Mouse (Mus musculus) midbrain, embryonic 13.5 days (tissue): ENCODE measurements around the gene Dmap1. TPM values are rescaled to one million over a fixed set of nuclear protein-coding genes. Genes with fewer than 3 reads are reported as not detected.

Experiments
- ATAC-seq: fragments of 200-750 bp; cut with Nextera tagmentation; 2 replicates; pipeline ENCODE4 v1.8.0; 2017; ENCODE audit warnings: mild to moderate bottlenecking, moderate TSS enrichment, moderate library complexity
- H3K27ac ChIP-seq: fragments of 300-500 bp; sonication (generic); 2 replicates; pipeline ENCODE4 v1.5.1; 2015; ENCODE audit warnings: inconsistent platforms, mild to moderate bottlenecking, moderate library complexity
- H3K27me3 ChIP-seq: fragments of 300-500 bp; sonication (generic); 2 replicates; pipeline ENCODE4 v1.6.1; 2015; ENCODE audit warnings: mild to moderate bottlenecking, inconsistent platforms
- H3K36me3 ChIP-seq: fragments of 300-500 bp; sonication (generic); 2 replicates; pipeline ENCODE4 v1.6.1; 2015; ENCODE audit warnings: mild to moderate bottlenecking, inconsistent platforms
- H3K4me1 ChIP-seq: fragments of 300-500 bp; sonication (generic); replicated peaks from 2 replicates; pipeline ENCODE4 v1.6.1; 2015; ENCODE audit warnings: inconsistent platforms
- H3K4me2 ChIP-seq: fragments of 300-500 bp; sonication (generic); replicated peaks from 2 replicates; pipeline ENCODE4 v1.6.1; 2015; ENCODE audit warnings: moderate library complexity, mild to moderate bottlenecking, inconsistent platforms
- H3K4me3 ChIP-seq: fragments of 300-500 bp; sonication (generic); replicated peaks from 2 replicates; pipeline ENCODE4 v1.5.1; 2015; ENCODE audit warnings: mild to moderate bottlenecking, inconsistent platforms
- H3K9ac ChIP-seq: fragments of 300-500 bp; sonication (generic); replicated peaks from 2 replicates; pipeline ENCODE4 v1.6.1; 2015; ENCODE audit warnings: mild to moderate bottlenecking, inconsistent platforms
- H3K9me3 ChIP-seq: fragments of 300-500 bp; sonication (generic); 2 replicates; pipeline ENCODE4 v1.6.1; 2016; ENCODE audit warnings: mild to moderate bottlenecking, inconsistent platforms
- WGBS: fragments of 180-500 bp; shearing (Covaris S2); methylation state at CpG from one replicate; pipeline ENCODE4 v1.1.7; 2015; 5-methylcytosine and 5-hydroxymethylcytosine counted together
- polyA plus RNA-seq: library from polyadenylated mRNA; unstranded; fragments of >200 nt; fragmentation: Nextera tagmentation; extraction: Ambion mirVana; gene quantifications from 2 replicates; pipeline ENCODE4 v1.2.1, GENCODE M21; 2015

Gene Dmap1
- polyA plus RNA-seq, 1 experiment from 2014 or later: 77.8 TPM

DNA sequence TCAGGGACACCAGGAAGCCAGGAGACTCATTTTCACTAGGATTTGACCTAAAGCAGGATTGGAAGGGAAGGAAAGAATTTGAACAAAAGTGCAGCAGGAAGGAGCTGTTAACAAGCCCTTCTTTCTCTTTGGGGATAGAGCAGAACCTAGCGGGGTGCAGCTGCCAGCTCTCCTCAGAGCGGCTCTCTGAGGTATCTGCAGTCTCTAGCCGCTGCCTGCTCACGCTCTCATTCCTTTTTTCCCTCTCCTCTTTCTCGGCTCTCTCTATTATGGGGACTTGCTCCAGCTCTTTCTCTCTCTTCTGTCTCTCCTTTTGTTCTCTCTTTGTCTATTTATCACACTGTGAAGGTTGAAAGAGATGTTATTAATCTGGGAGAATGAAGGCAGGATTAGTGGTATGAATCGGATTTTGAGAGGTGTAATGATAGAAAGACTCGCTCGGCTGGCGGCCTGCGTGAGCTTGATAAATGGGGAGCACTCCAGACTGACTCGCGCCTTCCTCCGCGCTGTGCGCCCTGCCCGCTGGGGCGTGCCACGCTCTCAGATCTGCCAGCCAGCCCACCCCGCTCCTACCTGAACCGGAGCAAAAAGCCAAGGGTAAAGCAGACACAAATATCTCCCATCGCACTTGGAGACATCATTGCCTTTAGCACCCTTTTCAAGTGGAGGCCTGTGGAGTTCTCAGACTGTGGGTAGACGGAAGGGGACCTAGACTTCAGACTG is 45.0 kb downstream of the Dmap1 start:
- Histone ChIP-seq H3K4me1 (peaks cover 46% of the 10 kb centered on the region), H3K9me3 (no peaks in the 10 kb centered on the region), H3K4me2 (peak overlapping the region; percentile 25; the same call in 1 of the 2 replicates), H3K27ac (peak overlapping the region; percentile 80), H3K36me3 (peaks cover 5% of the 10 kb centered on the region; the same call in 1 of the 2 replicates), H3K4me3 (no peak overlapping the region), H3K27me3 (0 out of 2 replicates have a peak, but pooled peaks cover 8% of the 10 kb centered on the region), H3K9ac (peak overlapping the region; percentile 46; the same call in 1 of the 2 replicates)
- ATAC-seq: peak; percentile 66
- 18% methylated on average over 22 of the region's 22 CpGs for WGBS

DNA sequence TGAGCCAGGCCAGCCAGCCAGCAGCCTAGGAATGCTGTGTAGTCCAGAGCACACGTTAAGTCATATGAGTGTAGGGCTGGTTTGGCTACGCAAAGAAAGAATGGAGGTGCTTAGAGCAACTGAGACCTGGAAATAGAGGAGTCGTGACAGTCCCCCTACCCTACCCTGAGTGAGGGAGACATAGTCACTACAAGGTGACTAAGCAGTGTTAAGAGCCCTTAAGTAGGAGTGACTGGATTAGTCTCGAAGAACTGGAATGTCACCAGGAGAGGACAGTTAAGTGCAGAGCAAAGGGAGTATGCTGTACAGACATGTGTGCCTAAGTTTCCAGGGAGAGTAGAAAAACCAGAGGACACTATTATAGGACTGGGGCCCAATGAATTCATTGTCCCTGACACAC is 45.9 kb downstream of the Dmap1 start:
- Histone ChIP-seq H3K27me3 (0 out of 2 replicates have a peak, but pooled peaks cover 4% of the 10 kb centered on the region), H3K9ac (no peak overlapping the region), H3K27ac (peak overlapping the region; percentile 80), H3K9me3 (no peaks in the 10 kb centered on the region), H3K4me2 (no peak overlapping the region), H3K36me3 (peaks cover 1% of the 10 kb centered on the region; the same call in 1 of the 2 replicates), H3K4me3 (no peak overlapping the region), H3K4me1 (peaks cover 46% of the 10 kb centered on the region)
- WGBS: 76% methylated on average over 4 of the region's 4 CpGs
- 0 out of 2 replicates have a peak, but pooled peaks have one; percentile 32 for ATAC-seq

DNA sequence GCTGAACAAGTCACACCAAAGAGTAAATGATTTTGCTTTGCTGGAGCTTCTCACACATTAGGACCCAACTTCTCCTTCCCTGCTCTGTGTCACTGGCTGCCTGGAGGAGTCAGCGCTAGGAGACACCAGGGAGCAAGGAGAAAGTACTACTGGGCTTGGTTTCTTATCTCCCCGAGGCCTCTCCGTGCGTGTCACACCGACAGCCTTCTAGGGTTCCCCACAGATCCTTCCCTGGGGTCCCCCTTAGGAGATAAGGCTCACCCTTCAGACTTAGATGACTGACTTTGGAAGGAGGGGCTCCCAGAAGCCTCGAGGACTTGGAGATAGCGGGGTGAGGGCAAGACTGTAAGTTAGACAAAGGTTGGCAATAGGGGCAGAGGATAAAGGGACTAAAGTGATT is 47.4 kb downstream of the Dmap1 start:
- ATAC-seq: no peak
- Histone ChIP-seq H3K27me3 (0 out of 2 replicates have a peak, but pooled peaks cover 4% of the 10 kb centered on the region), H3K27ac (no peak overlapping the region), H3K4me1 (peaks cover 57% of the 10 kb centered on the region), H3K9ac (no peak overlapping the region), H3K4me2 (no peak overlapping the region), H3K36me3 (no peaks in the 10 kb centered on the region), H3K9me3 (no peaks in the 10 kb centered on the region), H3K4me3 (no peak overlapping the region)
- 84% methylated on average over 7 of the region's 7 CpGs for WGBS

DNA sequence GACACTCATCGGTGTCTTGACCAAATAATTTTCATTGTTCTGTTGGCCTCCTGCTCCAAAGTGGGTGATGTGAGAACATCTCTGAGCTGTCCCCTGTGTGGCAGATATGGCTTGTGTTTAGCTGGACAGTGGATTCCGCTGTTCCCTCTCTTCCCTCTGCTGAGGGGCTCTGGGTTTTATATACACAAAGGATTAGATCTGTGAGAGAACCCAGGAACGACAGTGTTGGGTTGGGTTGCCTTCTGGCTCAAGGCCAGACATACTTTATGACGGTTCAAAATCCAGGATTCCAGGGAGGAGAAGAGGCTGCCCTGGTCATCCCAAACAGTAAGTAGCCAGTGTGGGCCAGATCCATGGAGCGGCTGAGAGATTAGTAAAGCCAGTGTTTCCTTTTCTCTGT is 48.5 kb downstream of the Dmap1 start:
- no peaks in the 10 kb centered on the region for H3K36me3 ChIP-seq
- 0 out of 2 replicates have a peak, but pooled peaks cover under 1% of the 10 kb centered on the region for H3K27me3 ChIP-seq
- no peak for ATAC-seq
- no peak overlapping the region for H3K4me2 ChIP-seq
- H3K27ac ChIP-seq: no peak overlapping the region
- H3K9ac ChIP-seq: no peak overlapping the region
- peaks cover 61% of the 10 kb centered on the region for H3K4me1 ChIP-seq
- WGBS: 72% methylated on average over 5 of the region's 5 CpGs
- no peaks in the 10 kb centered on the region for H3K9me3 ChIP-seq
- no peak overlapping the region for H3K4me3 ChIP-seq

DNA sequence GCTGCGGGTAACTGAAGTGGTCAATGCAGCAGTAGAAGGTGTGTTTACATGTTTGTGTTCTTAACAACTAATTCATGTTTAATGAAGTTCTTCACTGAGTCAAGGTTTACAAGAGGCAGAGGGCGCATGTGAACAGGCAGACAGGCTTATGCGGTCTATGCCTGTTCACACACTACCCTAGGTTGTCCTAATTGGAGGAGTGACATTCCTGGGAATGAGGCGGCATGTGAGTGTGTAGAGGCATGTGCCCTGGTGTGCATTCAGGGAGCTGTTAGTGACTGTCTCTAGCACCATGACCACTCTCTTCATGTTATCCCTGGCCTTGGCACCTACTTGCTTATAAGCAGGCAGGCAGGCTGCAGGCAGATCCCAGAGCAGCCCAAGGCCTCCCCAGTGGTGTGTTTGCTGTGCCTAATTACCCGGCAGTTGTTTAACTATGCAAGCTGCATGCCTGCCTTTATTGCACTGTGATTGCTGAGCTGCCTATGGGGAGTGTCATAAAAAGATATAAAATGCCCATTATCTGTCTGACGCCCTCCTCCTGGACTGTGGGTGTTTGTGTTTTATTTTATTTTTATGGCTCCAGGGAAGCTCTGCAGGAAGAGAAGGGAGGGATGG is 51.9 kb downstream of the Dmap1 start:
- peaks cover 7% of the 10 kb centered on the region; the same call in 1 of the 2 replicates for H3K36me3 ChIP-seq
- peak overlapping the region; percentile 26 for H3K27ac ChIP-seq
- no peaks in the 10 kb centered on the region for H3K27me3 ChIP-seq
- H3K9me3 ChIP-seq: no peaks in the 10 kb centered on the region
- 74% methylated on average over 6 of the region's 6 CpGs for WGBS
- no peak overlapping the region for H3K4me2 ChIP-seq
- H3K9ac ChIP-seq: no peak overlapping the region
- peak; percentile 53; the same call in 1 of the 2 replicates for ATAC-seq
- H3K4me1 ChIP-seq: peaks cover 32% of the 10 kb centered on the region
- no peak overlapping the region for H3K4me3 ChIP-seq

DNA sequence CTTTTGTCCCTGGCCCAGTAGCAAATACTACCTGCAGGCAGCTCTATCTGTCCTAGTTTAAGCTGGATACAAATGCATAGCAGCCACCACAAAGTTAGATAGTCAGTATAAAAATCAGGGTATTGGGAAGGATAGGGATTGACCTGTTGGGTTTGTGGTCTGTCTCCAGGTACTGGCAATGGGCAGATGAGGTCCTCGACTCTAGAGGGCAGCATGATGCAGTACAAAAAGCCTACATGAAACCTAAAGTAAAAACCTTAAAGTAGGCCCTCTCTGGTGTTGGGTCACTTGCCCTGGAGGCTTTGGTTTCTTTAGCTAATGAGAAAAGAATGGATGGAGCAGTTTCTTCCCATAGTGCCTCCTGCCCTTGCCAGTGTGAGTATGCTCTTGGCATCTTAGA is 53.6 kb downstream of the Dmap1 start:
- WGBS: 59% methylated on average over 1 of the region's 1 CpGs
- H3K9ac ChIP-seq: no peak overlapping the region
- no peak overlapping the region for H3K27ac ChIP-seq

More for the DNA sequence above, 53.6 kb downstream of the Dmap1 start:
- Histone ChIP-seq H3K27me3 (no peaks in the 10 kb centered on the region), H3K9me3 (no peaks in the 10 kb centered on the region), H3K36me3 (peaks cover 7% of the 10 kb centered on the region), H3K4me2 (no peak overlapping the region), H3K4me1 (peaks cover 27% of the 10 kb centered on the region), H3K4me3 (no peak overlapping the region)
- ATAC-seq: no peak

Other genes with a start within 250 kb of the Dmap1 start
- gene Rnf220, start 185.2 kb downstream of the Dmap1 start, polyA plus RNA-seq: 124 and 134 TPM in 2 replicates
- 190 and 195 TPM in 2 replicates for gene Eri3, start 131.9 kb downstream of the Dmap1 start, polyA plus RNA-seq
- not detected in 2 replicates for gene Gm12845, start 42.1 kb upstream of the Dmap1 start, polyA plus RNA-seq
- gene Klf17, start 83.4 kb upstream of the Dmap1 start, polyA plus RNA-seq: not detected in 2 replicates
- gene Slc6a9, start 152.2 kb upstream of the Dmap1 start, polyA plus RNA-seq: 14.9 and 16.1 TPM in 2 replicates
- 3.0 and 3.4 TPM in 2 replicates for gene Ccdc24, start 190.3 kb upstream of the Dmap1 start, polyA plus RNA-seq
- gene B4galt2, start 201.2 kb upstream of the Dmap1 start, polyA plus RNA-seq: 42.7 and 42.8 TPM in 2 replicates
- gene Atp6v0b, start 205.1 kb upstream of the Dmap1 start, polyA plus RNA-seq: 458 and 469 TPM in 2 replicates
- gene Dph2, start 209.8 kb upstream of the Dmap1 start, polyA plus RNA-seq: 26.0 and 26.1 TPM in 2 replicates
- 66.2 and 72.9 TPM in 2 replicates for gene Ipo13, start 232.7 kb upstream of the Dmap1 start, polyA plus RNA-seq
- gene Artn, start 247.5 kb upstream of the Dmap1 start, polyA plus RNA-seq: 0.30 TPM in 2 replicates